Mouse (Mus musculus) ZHBTc4 (cell line): ENCODE results near the gene Srebf1.

Experiments used
- DNase-seq: peaks from one replicate; pipeline ENCODE4 v3.0.0-alpha.2; 2011; ENCODE audit warnings: low read depth, low spot score

Srebf1 gene

GRCm38 (mm10) chr11:60235351-60235750 is 13.0 kb upstream of the Srebf1 start:
- DNase-seq: no peak

DNA sequence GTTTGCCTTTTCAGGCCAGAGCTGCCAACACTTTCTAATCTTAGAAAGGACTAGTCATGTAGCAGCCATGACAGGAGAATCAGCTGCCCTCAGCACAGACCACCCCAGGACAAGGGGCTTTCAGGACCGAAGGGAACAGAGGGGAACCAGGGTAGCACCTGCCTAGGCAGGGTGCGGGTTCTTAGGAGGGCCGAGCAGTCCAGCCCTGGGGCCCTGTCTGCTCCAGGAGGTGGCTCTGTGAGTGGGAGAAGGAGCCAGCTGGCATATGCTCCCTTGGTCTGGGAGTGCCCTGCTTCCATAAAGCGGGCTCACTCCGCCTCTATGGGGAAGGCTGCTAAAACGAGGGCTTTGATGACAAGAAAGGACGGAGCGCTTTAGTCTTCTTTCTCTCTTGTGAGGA is 10.9 kb upstream of the Srebf1 start:
- DNase-seq: no peak

DNA sequence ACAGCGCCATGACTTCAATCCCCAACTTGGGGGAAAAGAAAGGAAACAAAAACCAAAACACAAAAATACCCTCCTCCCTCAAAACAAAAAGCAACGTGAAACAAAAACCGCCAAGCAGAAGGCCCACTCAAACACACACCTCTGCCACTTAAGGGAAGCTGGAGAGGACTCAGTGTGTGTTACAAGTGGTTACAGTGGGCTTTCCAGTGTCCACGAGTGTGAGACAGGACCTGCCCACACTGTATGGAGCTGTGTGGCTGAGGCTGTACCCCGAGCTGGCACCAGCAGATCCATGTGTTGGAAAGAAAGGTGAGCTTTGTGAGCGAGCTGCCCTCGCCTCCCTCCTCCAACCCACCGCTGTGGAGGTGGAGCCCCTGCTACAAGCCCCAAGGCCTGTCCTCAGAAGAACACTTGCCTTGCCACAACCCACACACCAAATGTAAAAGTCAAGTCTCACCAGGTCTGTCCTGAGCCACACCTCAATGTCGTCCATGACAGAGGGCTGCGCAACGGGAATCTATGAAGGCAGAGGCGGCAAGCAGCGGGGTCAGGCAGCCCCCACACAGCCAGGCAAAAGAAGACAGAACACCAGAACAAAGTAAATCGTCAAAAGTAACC is 10.2 kb upstream of the Srebf1 start:
- no peak for DNase-seq

- DNase-seq: no peak
Measured at GRCm38 (mm10) chr11:60231951-60232350, 9.6 kb upstream of the Srebf1 start.

GRCm38 (mm10) chr11:60231326-60231725 is 8.9 kb upstream of the Srebf1 start:
- no peak for DNase-seq

GRCm38 (mm10) chr11:60230512-60230911 is 8.1 kb upstream of the Srebf1 start:
- no peak for DNase-seq

DNA sequence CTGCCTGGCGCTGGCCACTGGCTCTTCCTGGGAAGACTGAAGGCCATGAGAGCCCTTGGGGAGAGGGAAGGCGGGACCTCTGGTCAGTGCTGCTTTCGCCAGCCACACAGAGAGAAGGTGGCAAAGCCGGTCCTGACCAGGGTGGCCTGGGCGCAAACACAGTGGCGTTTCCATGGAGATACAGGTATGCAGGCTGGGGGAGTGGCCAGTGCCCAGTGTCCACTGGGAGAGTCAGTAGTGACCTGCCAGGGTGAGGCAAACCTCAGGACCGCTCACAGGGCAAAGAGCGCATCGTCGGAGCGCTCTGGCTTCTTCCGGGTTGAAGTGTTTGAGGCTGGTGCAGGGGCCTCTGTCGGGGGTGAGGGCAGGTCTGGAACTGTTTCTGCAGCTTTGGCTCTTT is 7.4 kb upstream of the Srebf1 start:
- no peak for DNase-seq

- DNase-seq: no peak
Measured at GRCm38 (mm10) chr11:60228525-60228924, 6.1 kb upstream of the Srebf1 start.

- no peak for DNase-seq
Measured at GRCm38 (mm10) chr11:60225874-60226273, 3.5 kb upstream of the Srebf1 start.

DNA sequence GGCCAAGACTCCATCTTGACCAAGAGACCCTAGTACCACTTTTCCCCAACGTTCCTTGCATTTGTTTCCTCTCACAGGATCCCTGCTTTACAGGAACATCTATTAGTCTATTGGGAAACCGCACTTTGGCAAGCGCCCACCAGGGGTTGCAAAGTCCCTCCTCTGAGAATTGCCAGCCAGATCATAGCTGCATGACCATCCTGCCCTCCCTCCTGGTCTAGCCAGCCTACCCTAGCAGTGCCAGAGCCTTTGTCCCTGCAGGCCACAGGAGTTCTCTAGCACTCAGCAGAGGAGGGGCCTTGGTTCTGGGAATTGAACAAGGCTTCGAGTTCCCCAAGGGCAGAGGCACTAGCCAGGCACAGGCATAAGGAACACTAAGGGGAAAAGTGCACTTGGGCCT is 2.3 kb upstream of the Srebf1 start:
- no peak for DNase-seq

- no peak for DNase-seq
Measured at GRCm38 (mm10) chr11:60222085-60222468, 304 bp downstream of the Srebf1 start.

- DNase-seq: no peak
Measured at GRCm38 (mm10) chr11:60221425-60221824, 956 bp downstream of the Srebf1 start.

DNA sequence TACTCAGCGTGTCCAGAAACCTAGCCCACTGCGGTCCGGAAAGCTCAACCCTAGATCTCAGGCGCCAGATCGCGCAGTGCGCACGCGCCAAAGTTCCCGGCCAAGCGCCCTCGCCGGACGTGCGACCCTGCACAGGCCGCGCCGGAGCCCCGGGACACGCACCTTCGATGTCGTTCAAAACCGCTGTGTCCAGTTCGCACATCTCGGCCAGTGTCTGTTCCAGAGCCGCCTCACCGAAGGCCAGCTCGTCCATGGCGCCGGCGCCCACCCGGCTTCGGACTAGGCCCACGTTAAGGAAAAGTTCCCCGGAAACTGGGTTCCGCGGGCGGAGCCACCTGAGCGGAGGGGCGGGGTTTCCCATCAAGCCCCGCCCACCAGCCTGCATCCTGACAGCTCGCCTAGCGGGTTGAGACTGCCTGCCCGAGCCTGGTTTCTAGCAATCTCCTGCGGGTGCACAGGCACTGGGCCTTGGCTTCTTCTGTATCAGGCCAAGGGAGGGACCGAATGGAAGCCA is 2.0 kb downstream of the Srebf1 start:
- peak; percentile 95 for DNase-seq

GRCm38 (mm10) chr11:60219609-60220008 is 2.8 kb downstream of the Srebf1 start:
- no peak for DNase-seq

DNA sequence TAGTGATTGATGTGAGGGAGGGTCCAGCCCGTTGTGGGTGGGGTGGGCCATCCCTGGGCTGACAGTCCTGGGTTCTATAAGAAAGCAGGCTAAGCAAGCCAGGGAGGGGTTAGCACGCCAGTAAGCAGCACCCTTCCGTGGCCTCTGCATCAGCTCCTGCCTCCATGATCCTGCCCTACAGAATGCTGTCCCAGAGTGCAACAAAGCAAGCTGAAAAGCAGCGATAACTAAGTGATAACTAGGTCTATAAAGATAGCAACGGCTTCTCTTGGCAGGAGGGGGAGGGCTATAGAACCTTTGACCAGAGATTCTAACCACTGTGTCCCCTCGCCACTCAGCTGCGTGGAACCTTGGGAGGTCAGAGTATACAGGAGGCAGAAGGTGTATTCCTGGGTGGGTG is 4.9 kb downstream of the Srebf1 start:
- DNase-seq: no peak

DNA sequence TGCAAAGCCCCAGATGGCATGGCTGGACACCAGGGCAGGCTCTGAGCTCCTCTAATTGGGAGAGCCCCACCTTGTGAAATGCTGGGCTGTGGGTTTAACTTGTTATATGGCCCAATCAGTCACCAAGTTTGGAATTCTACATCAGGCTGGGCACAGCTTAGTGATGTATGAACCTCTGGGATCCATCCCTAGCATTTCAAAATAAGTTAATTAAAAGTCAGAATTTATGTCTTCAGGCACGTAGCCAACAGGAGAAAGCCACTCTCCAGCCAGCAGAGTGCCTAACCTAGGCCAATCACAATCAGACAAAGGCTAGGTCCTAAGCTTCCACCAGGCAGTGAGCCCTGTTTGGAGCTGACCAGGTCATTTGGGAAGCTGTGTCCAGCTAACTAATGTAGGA is 5.7 kb downstream of the Srebf1 start:
- no peak for DNase-seq

DNA sequence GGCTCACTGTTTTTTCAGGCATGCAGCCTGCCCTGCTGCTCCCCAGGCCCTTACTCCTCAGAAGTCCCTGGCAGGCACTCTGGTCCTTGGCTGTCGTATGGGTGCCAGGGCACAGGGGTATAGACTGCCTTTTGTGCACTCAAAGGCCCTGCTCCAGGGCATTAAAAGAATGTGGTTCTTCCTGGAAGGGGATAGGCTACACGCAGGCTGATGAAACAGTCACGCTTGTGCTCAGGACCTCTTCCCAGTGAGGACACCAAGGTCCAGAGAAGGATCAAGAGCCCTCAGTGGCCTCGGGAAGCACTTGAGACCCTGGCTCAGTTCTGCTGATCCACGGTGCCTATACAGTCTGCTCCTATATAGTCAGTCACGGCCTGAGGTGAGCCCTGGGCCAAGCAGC is 9.1 kb downstream of the Srebf1 start:
- no peak for DNase-seq

- no peak for DNase-seq
Measured at GRCm38 (mm10) chr11:60211761-60212160, 10.6 kb downstream of the Srebf1 start.

DNA sequence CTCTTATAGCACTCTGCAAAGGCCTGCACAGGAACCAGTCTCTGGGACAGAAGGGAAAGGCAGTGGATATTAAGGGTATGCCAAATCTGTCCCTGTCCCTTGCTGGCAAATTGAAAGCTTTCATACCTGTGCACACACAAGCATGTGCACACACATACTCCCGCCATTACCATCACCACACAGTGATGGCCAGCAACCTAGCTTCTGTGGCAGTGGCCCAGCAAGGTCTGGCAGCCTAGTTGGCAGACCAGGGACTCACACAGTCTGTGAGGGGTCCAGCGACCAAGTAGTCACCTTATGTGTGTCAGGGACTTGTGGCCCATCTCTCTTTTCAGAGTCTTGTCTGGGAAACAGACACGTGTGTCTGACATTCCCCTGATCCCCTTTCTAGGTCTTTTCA is 11.2 kb downstream of the Srebf1 start:
- DNase-seq: no peak

- DNase-seq: peak; percentile 99
Measured at GRCm38 (mm10) chr11:60210305-60210724, 12.1 kb downstream of the Srebf1 start.

- no peak for DNase-seq
Measured at GRCm38 (mm10) chr11:60209933-60210249, 12.5 kb downstream of the Srebf1 start.

- DNase-seq: no peak
Measured at GRCm38 (mm10) chr11:60209217-60209932, 13.0 kb downstream of the Srebf1 start.

DNA sequence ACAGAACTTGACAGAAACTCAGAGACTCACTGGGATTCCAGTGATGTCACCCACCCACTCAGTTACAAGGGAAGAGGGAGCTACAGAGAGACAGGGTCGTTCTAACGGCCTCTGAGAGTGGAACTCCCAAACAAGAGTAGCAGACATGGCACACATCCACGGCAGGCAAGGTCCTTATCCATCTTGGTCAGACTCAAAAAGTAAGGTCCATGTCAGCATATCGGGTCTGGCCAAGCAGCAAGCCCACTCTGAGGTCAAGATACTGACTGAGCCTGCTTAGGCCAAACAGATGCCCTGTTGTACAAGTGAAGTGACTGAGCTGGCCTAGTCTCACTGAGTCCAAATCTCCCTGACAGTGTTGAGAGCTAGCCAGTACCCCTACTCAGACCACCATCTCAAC is 13.7 kb downstream of the Srebf1 start:
- DNase-seq: no peak

- DNase-seq: no peak
Measured at GRCm38 (mm10) chr11:60208201-60208600, 14.2 kb downstream of the Srebf1 start.
